Mouse (Mus musculus): Measurements from ENCODE around the gene Ldhal6b. TPM values are rescaled to one million over a fixed set of nuclear protein-coding genes. Genes with fewer than 3 reads are reported as not detected.
"Not testable (repeated sequence)": the region's sequence is repeated elsewhere in the genome, so short reads cannot be mapped to it uniquely, and the experiment has no call there.

Gene Ldhal6b
- polyA plus RNA-seq (2014; fragmentation: Nextera tagmentation; extraction: Ambion mirVana): not detected in 2 replicates

- Histone ChIP-seq H3K4me3 (ENCODE audit: low read depth, low read length) (no peak within 1 kb of the TSS), H3K4me2 (replicated peaks; ENCODE audit: low read depth, low read length) (no peak within 1 kb of the TSS), H3K9ac (replicated peaks; ENCODE audit: low read depth, low read length) (no peak within 1 kb of the TSS), H3K9me3 (ENCODE audit: control insufficient read depth, low read depth, low read length) (no peaks in the 10 kb centered on the region), H3K27me3 (ENCODE audit: control insufficient read depth, insufficient read depth, low read length) (no peaks in the 10 kb centered on the region), H3K36me3 (ENCODE audit: control insufficient read depth, insufficient read depth, low read length) (peaks cover 11% of the 10 kb centered on the region), H3K4me1 (ENCODE audit: control insufficient read depth, insufficient read depth, low read length) (no peaks in the 10 kb centered on the region), H3K27ac (ENCODE audit: low read length) (no peak within 1 kb of the TSS)
- WGBS: 95% methylated on average over 11 of the region's 11 CpGs
- no peak for ATAC-seq (ENCODE audit: insufficient number of reproducible peaks, insufficient read depth, low FRiP score, low read depth)
Measured at GRCm38 (mm10) chr17:5418545-5418944, at the start of gene Ldhal6b. TSS of gene Ldhal6b (minus strand) at chr17:5418767.

- Histone ChIP-seq H3K4me3 (ENCODE audit: low read depth, low read length) (no peak overlapping the region), H3K36me3 (ENCODE audit: control insufficient read depth, insufficient read depth, low read length) (no peaks in the 10 kb centered on the region), H3K27ac (ENCODE audit: low read length) (no peak overlapping the region), H3K4me2 (replicated peaks; ENCODE audit: low read depth, low read length) (no peak overlapping the region), H3K27me3 (ENCODE audit: control insufficient read depth, insufficient read depth, low read length) (no peaks in the 10 kb centered on the region), H3K9ac (replicated peaks; ENCODE audit: low read depth, low read length) (no peak overlapping the region), H3K9me3 (ENCODE audit: control insufficient read depth, low read depth, low read length) (no peaks in the 10 kb centered on the region), H3K4me1 (ENCODE audit: control insufficient read depth, insufficient read depth, low read length) (no peaks in the 10 kb centered on the region)
- no peak for ATAC-seq (ENCODE audit: insufficient number of reproducible peaks, insufficient read depth, low FRiP score, low read depth)
- WGBS: 34% methylated on average over 4 of the region's 4 CpGs
Measured at GRCm38 (mm10) chr17:5467177-5467576, 48.6 kb upstream of the Ldhal6b start.

- Histone ChIP-seq H3K27me3 (ENCODE audit: control insufficient read depth, insufficient read depth, low read length) (no peaks in the 10 kb centered on the region), H3K36me3 (ENCODE audit: control insufficient read depth, insufficient read depth, low read length) (no peaks in the 10 kb centered on the region), H3K27ac (ENCODE audit: low read length) (no peak overlapping the region), H3K4me2 (replicated peaks; ENCODE audit: low read depth, low read length) (no peak overlapping the region), H3K9ac (replicated peaks; ENCODE audit: low read depth, low read length) (no peak overlapping the region), H3K9me3 (ENCODE audit: control insufficient read depth, low read depth, low read length) (no peaks in the 10 kb centered on the region), H3K4me1 (ENCODE audit: control insufficient read depth, insufficient read depth, low read length) (no peaks in the 10 kb centered on the region), H3K4me3 (ENCODE audit: low read depth, low read length) (no peak overlapping the region)
- no peak for ATAC-seq (ENCODE audit: insufficient number of reproducible peaks, insufficient read depth, low FRiP score, low read depth)
- 85% methylated on average over 8 of the region's 8 CpGs for whole genome bisulfite sequencing
Measured at GRCm38 (mm10) chr17:5466736-5467135, 48.2 kb upstream of the Ldhal6b start.

GRCm38 (mm10) chr17:5463912-5464311 is 45.3 kb upstream of the Ldhal6b start:
- WGBS: 68% methylated on average over 2 of the region's 2 CpGs

GRCm38 (mm10) chr17:5453657-5454056 is 35.1 kb upstream of the Ldhal6b start:
- ATAC-seq (ENCODE audit: insufficient number of reproducible peaks, insufficient read depth, low FRiP score, low read depth): no peak
- H3K9me3 ChIP-seq (ENCODE audit: control insufficient read depth, low read depth, low read length): no peaks in the 10 kb centered on the region
- H3K36me3 ChIP-seq (ENCODE audit: control insufficient read depth, insufficient read depth, low read length): no peaks in the 10 kb centered on the region
- H3K4me3 ChIP-seq (ENCODE audit: low read depth, low read length): no peak overlapping the region
- 75% methylated on average over 4 of the region's 4 CpGs for WGBS
- no peaks in the 10 kb centered on the region for H3K4me1 ChIP-seq (ENCODE audit: control insufficient read depth, insufficient read depth, low read length)
- H3K27ac ChIP-seq (ENCODE audit: low read length): no peak overlapping the region
- no peak overlapping the region for H3K9ac ChIP-seq (replicated peaks; ENCODE audit: low read depth, low read length)
- H3K27me3 ChIP-seq (ENCODE audit: control insufficient read depth, insufficient read depth, low read length): no peaks in the 10 kb centered on the region
- H3K4me2 ChIP-seq (replicated peaks; ENCODE audit: low read depth, low read length): no peak overlapping the region

More at GRCm38 (mm10) chr17:5463912-5464311, 45.3 kb upstream of the Ldhal6b start:
- Histone ChIP-seq H3K36me3 (ENCODE audit: control insufficient read depth, insufficient read depth, low read length) (no peaks in the 10 kb centered on the region), H3K4me2 (replicated peaks; ENCODE audit: low read depth, low read length) (no peak overlapping the region), H3K9ac (replicated peaks; ENCODE audit: low read depth, low read length) (no peak overlapping the region), H3K4me3 (ENCODE audit: low read depth, low read length) (no peak overlapping the region), H3K27me3 (ENCODE audit: control insufficient read depth, insufficient read depth, low read length) (no peaks in the 10 kb centered on the region), H3K27ac (ENCODE audit: low read length) (no peak overlapping the region), H3K9me3 (ENCODE audit: control insufficient read depth, low read depth, low read length) (no peaks in the 10 kb centered on the region), H3K4me1 (ENCODE audit: control insufficient read depth, insufficient read depth, low read length) (no peaks in the 10 kb centered on the region)
- ATAC-seq (ENCODE audit: insufficient number of reproducible peaks, insufficient read depth, low FRiP score, low read depth): no peak

GRCm38 (mm10) chr17:5443751-5444150 is 25.2 kb upstream of the Ldhal6b start:
- no peaks in the 10 kb centered on the region; the same call in 1 of the 2 replicates for H3K36me3 ChIP-seq (ENCODE audit: control insufficient read depth, insufficient read depth, low read length)
- ATAC-seq (ENCODE audit: insufficient number of reproducible peaks, insufficient read depth, low FRiP score, low read depth): no peak
- 30% methylated on average over 5 of the region's 5 CpGs for WGBS
- no peak overlapping the region for H3K4me2 ChIP-seq (replicated peaks; ENCODE audit: low read depth, low read length)
- H3K4me1 ChIP-seq (ENCODE audit: control insufficient read depth, insufficient read depth, low read length): 0 out of 2 replicates have a peak, but pooled peaks cover 12% of the 10 kb centered on the region
- H3K27ac ChIP-seq (ENCODE audit: low read length): no peak overlapping the region
- H3K4me3 ChIP-seq (ENCODE audit: low read depth, low read length): no peak overlapping the region
- H3K9me3 ChIP-seq (ENCODE audit: control insufficient read depth, low read depth, low read length): no peaks in the 10 kb centered on the region
- H3K9ac ChIP-seq (replicated peaks; ENCODE audit: low read depth, low read length): no peak overlapping the region
- H3K27me3 ChIP-seq (ENCODE audit: control insufficient read depth, insufficient read depth, low read length): no peaks in the 10 kb centered on the region

- Histone ChIP-seq H3K4me1 (ENCODE audit: control insufficient read depth, insufficient read depth, low read length) (0 out of 2 replicates have a peak, but pooled peaks cover 12% of the 10 kb centered on the region), H3K27ac (ENCODE audit: low read length) (no peak overlapping the region), H3K36me3 (ENCODE audit: control insufficient read depth, insufficient read depth, low read length) (no peaks in the 10 kb centered on the region; the same call in 1 of the 2 replicates), H3K9me3 (ENCODE audit: control insufficient read depth, low read depth, low read length) (no peaks in the 10 kb centered on the region), H3K4me2 (replicated peaks; ENCODE audit: low read depth, low read length) (no peak overlapping the region), H3K4me3 (ENCODE audit: low read depth, low read length) (no peak overlapping the region), H3K9ac (replicated peaks; ENCODE audit: low read depth, low read length) (no peak overlapping the region), H3K27me3 (ENCODE audit: control insufficient read depth, insufficient read depth, low read length) (no peaks in the 10 kb centered on the region)
- ATAC-seq (ENCODE audit: insufficient number of reproducible peaks, insufficient read depth, low FRiP score, low read depth): no peak
- 22% methylated on average over 3 of the region's 3 CpGs for WGBS
Measured at GRCm38 (mm10) chr17:5443260-5443659, 24.7 kb upstream of the Ldhal6b start.

- H3K4me3 ChIP-seq (ENCODE audit: low read depth, low read length); H3K4me2 ChIP-seq (replicated peaks; ENCODE audit: low read depth, low read length); H3K36me3 ChIP-seq (ENCODE audit: control insufficient read depth, insufficient read depth, low read length); H3K9ac ChIP-seq (replicated peaks; ENCODE audit: low read depth, low read length); H3K9me3 ChIP-seq (ENCODE audit: control insufficient read depth, low read depth, low read length); H3K27me3 ChIP-seq (ENCODE audit: control insufficient read depth, insufficient read depth, low read length); ATAC-seq (ENCODE audit: insufficient number of reproducible peaks, insufficient read depth, low FRiP score, low read depth); H3K27ac ChIP-seq (ENCODE audit: low read length): not testable (repeated sequence)
- WGBS: 78% methylated on average over 5 of the region's 5 CpGs
- 0 out of 2 replicates have a peak, but pooled peaks cover 12% of the 10 kb centered on the region for H3K4me1 ChIP-seq (ENCODE audit: control insufficient read depth, insufficient read depth, low read length)
Measured at GRCm38 (mm10) chr17:5442403-5442802, 23.8 kb upstream of the Ldhal6b start.

Data from stomach, embryonic 14.5 days (tissue).